Mouse (Mus musculus) megakaryocyte, embryonic 14.5 days (primary cell): ENCODE data around the gene Krt222.

Experiments used
- FLI1 ChIP-seq: IDR thresholded peaks from 2 replicates; pipeline ENCODE4 v1.6.1; 2012; ENCODE audit warnings: low read length, inconsistent platforms, mixed read lengths
- GATA1 ChIP-seq: IDR thresholded peaks from 3 replicates; pipeline ENCODE4 v1.6.1; 2012; ENCODE audit warnings: mixed read lengths, low read length, inconsistent platforms, borderline replicate concordance

- no peak for TF ChIP-seq GATA1
- no peak for TF ChIP-seq FLI1
Measured at GRCm38 (mm10) chr11:99265220-99265619, 21.3 kb upstream of the Krt222 start.
